Mouse (Mus musculus): ENCODE results near the gene Ifng. TPM values are rescaled to one million over a fixed set of nuclear protein-coding genes. Genes with fewer than 3 reads are reported as not detected.

Gene Ifng
- polyA plus RNA-seq, 1 experiment from 2014 or later = not detected

Other genes starting within 250 kb of the Ifng start
- not detected in 2 replicates for gene Il22, start 236.1 kb upstream of the Ifng start, polyA plus RNA-seq (2016; fragmentation: Nextera tagmentation; extraction: Ambion mirVana)
- gene Gm32717, start 200.3 kb upstream of the Ifng start, polyA plus RNA-seq (2016; fragmentation: Nextera tagmentation; extraction: Ambion mirVana) = 0.10 TPM in 1 of 2 replicates, not detected in the other
- 0.10 TPM in 1 of 2 replicates, not detected in the other for gene Gm32802, start 182.4 kb upstream of the Ifng start, polyA plus RNA-seq (2016; fragmentation: Nextera tagmentation; extraction: Ambion mirVana)
- gene Iltifb, start 146.0 kb upstream of the Ifng start, polyA plus RNA-seq (2016; fragmentation: Nextera tagmentation; extraction: Ambion mirVana) = not detected in 2 replicates
- not detected in 2 replicates for gene Gm9040, start 114.1 kb upstream of the Ifng start, polyA plus RNA-seq (2016; fragmentation: Nextera tagmentation; extraction: Ambion mirVana)
- not detected in 2 replicates for gene Gm9044, start 108.6 kb upstream of the Ifng start, polyA plus RNA-seq (2016; fragmentation: Nextera tagmentation; extraction: Ambion mirVana)
- not detected in 2 replicates for gene Gm9045, start 103.2 kb upstream of the Ifng start, polyA plus RNA-seq (2016; fragmentation: Nextera tagmentation; extraction: Ambion mirVana)
- not detected in 2 replicates for gene Gm9046, start 97.8 kb upstream of the Ifng start, polyA plus RNA-seq (2016; fragmentation: Nextera tagmentation; extraction: Ambion mirVana)
- gene Gm9048, start 92.4 kb upstream of the Ifng start, polyA plus RNA-seq (2016; fragmentation: Nextera tagmentation; extraction: Ambion mirVana) = not detected in 2 replicates
- gene Gm9049, start 86.9 kb upstream of the Ifng start, polyA plus RNA-seq (2016; fragmentation: Nextera tagmentation; extraction: Ambion mirVana) = not detected in 2 replicates